Mouse (Mus musculus): ENCODE measurements around the gene Prss23. TPM values are rescaled to one million over a fixed set of nuclear protein-coding genes. Genes with fewer than 3 reads are reported as not detected.

Prss23 gene
- polyA plus RNA-seq (2017; shearing (Covaris generic)), result not detected

GRCm38 (mm10) chr7:89526731-89527429, at the start of gene Prss23:
Gene Prss23, minus strand, starts transcription at chr7:89527187.

Other genes with a start within 250 kb of the Prss23 start
- 21.9 TPM for gene Tmem135, start 123.0 kb downstream of the Prss23 start, polyA plus RNA-seq (2017; shearing (Covaris generic))
- not detected for gene Fzd4, start 122.8 kb downstream of the Prss23 start, polyA plus RNA-seq (2017; shearing (Covaris generic))
- 0.15 TPM for gene Me3, start 105.2 kb upstream of the Prss23 start, polyA plus RNA-seq (2017; shearing (Covaris generic))